Mouse (Mus musculus) small intestine, adult 2 months (tissue): ENCODE data around the gene Stard3nl. TPM values are rescaled to one million over a fixed set of nuclear protein-coding genes. Genes with fewer than 3 reads are reported as not detected.

Experiments used
- polyA plus RNA-seq: library from polyadenylated mRNA; depleted of rRNA; stranded (reverse); fragments of >200 nt; gene quantifications from 2 replicates; pipeline ENCODE4 v1.2.3, GENCODE M21; 2012; rRNA removed

The Stard3nl gene
- polyA plus RNA-seq, 1 experiment = 9.4 TPM

Other genes starting within 250 kb of the Stard3nl start
- 3.6 and 3.7 TPM in 2 replicates for gene Epdr1, start 224.1 kb upstream of the Stard3nl start, polyA plus RNA-seq
- 0.11 and 0.43 TPM in 2 replicates for gene Sfrp4, start 227.3 kb upstream of the Stard3nl start, polyA plus RNA-seq